Mouse (Mus musculus) ES-Bruce4 (cell line): ENCODE measurements around the gene Clnk.

Experiments used
- CTCF ChIP-seq: IDR thresholded peaks from one replicate; pipeline ENCODE4 v1.8.1; 2011; ENCODE audit warnings: low read depth, low read length
- EP300 ChIP-seq: IDR thresholded peaks from 2 replicates; pipeline ENCODE4 v1.6.1; 2011; ENCODE audit warnings: low read depth, low read length; ENCODE audit not compliant: insufficient read depth
- POLR2A ChIP-seq: IDR thresholded peaks from one replicate; pipeline ENCODE4 v1.8.1; 2011; ENCODE audit warnings: low read length; ENCODE audit not compliant: insufficient read depth

DNA sequence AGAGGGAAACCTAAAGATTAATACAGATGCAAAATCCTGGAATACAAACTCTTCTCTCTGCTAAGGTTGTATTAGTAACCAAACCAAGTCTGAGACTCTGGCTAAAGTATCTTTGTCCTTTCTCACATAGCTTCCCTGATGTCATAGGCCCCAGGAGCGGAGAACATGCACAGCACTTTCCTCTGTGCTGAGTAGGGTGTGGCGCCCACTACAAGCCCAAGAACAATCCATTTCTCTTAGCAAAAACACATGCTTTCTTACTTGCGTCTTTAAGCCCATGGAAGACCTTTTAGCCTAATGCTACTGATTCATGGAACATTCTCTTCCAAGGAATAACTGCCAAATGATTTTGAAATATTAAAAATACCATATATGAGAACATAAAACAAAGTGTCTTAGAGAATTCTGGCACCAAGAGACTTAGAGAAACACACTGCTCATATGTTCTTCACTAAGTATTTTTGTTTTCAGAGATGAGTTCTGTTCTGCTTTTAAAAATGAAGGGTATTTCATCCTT lies 28.0 kb upstream of the Clnk start:
- TF ChIP-seq CTCF (no peak), EP300 (no peak), POLR2A (no peak)
